8 mouse cellular contexts compared by ENCODE assay signal in genomic region chr2:30440211-30440700, GRCm38 (mm10). TPM values are rescaled to one million over a fixed set of nuclear protein-coding genes. Genes with fewer than 3 reads are reported as not detected.
A peak's percentile ranks its signal among the peaks of the same experiment; 100 is the strongest.
DNase-seq lines count a peak whose midpoint lies in the region; ATAC-seq and TF ChIP-seq lines count a peak whose summit lies in the region.

No protein-coding gene starts in this region.

- 0 out of 2 replicates have a peak overlapping the region, but pooled peaks have one; percentile 7 for H3K9ac ChIP-seq in forebrain, embryonic 12.5 days
- 0 out of 2 replicates have a peak overlapping the region, but pooled peaks have one; percentile 14 for H3K9ac ChIP-seq in kidney, embryonic 15.5 days

- H3K4me1 ChIP-seq in forebrain, embryonic 12.5 days, result peaks cover 42% of the 10 kb centered on the region
- peaks cover 67% of the 10 kb centered on the region for H3K4me1 ChIP-seq in kidney, embryonic 15.5 days

- 70% methylated on average over 3 of the region's 3 CpGs for WGBS in forebrain, embryonic 12.5 days
- WGBS in kidney, embryonic 15.5 days, result 46% methylated on average over 3 of the region's 3 CpGs

- no peak overlapping the region for H3ac ChIP-seq in myocyte (ENCODE audit: control insufficient read depth, insufficient read length)

- H3K4me3 ChIP-seq in forebrain, embryonic 12.5 days (replicated peaks), result no peak overlapping the region
- no peak overlapping the region for H3K4me3 ChIP-seq in kidney, embryonic 15.5 days (replicated peaks)
- no peak overlapping the region for H3K4me3 ChIP-seq in myocyte

- peaks cover 4% of the 10 kb centered on the region for H3K79me2 ChIP-seq in myocyte (ENCODE audit: control insufficient read depth, insufficient read depth)

- peak overlapping the region; percentile 98 for H3K27ac ChIP-seq in forebrain, embryonic 12.5 days
- peak overlapping the region; percentile 100 for H3K27ac ChIP-seq in kidney, embryonic 15.5 days

- ATAC-seq in forebrain, embryonic 12.5 days (ENCODE audit: low FRiP score), result no peak
- ATAC-seq in kidney, embryonic 15.5 days (replicated peaks; ENCODE audit: low FRiP score), result no peak
- ATAC-seq in granulocyte monocyte progenitor cell, adult 5-6 weeks (replicated peaks; ENCODE audit: poor library complexity, severe bottlenecking), result no peak

- no peaks in the 10 kb centered on the region for H3K9me3 ChIP-seq in forebrain, embryonic 12.5 days
- H3K9me3 ChIP-seq in kidney, embryonic 15.5 days (replicated peaks), result no peaks in the 10 kb centered on the region

- H3K4me2 ChIP-seq in forebrain, embryonic 12.5 days, result no peak overlapping the region
- no peak overlapping the region for H3K4me2 ChIP-seq in kidney, embryonic 15.5 days
- peak overlapping the region; percentile 99 for H3K4me2 ChIP-seq in myocyte (ENCODE audit: low read depth)

- no peaks in the 10 kb centered on the region for H3K27me3 ChIP-seq in forebrain, embryonic 12.5 days
- no peaks in the 10 kb centered on the region for H3K27me3 ChIP-seq in kidney, embryonic 15.5 days
- H3K27me3 ChIP-seq in myocyte (ENCODE audit: control insufficient read depth, insufficient read depth, insufficient read length), result no peaks in the 10 kb centered on the region

- peak; percentile 67 for DNase-seq in kidney, adult 8-10 months
- DNase-seq in kidney, adult 11 months, result no peak
- DNase-seq in spleen, postnatal 14 days (ENCODE audit: low spot score in 2 of 2), result no peak
- no peak for DNase-seq in c-Kit-positive CD71-positive TER-119-positive erythroid progenitor cells, embryonic 14.5 days (ENCODE audit: low spot score)

- H3K36me3 ChIP-seq in forebrain, embryonic 12.5 days (replicated peaks), result peaks cover 60% of the 10 kb centered on the region
- H3K36me3 ChIP-seq in kidney, embryonic 15.5 days, result peaks cover 61% of the 10 kb centered on the region
- peaks cover 5% of the 10 kb centered on the region for H3K36me3 ChIP-seq in myocyte (ENCODE audit: control insufficient read depth, insufficient read depth)

- no peak for TF ChIP-seq POLR2A in myocyte (IDR thresholded peaks at IDR 0.05; ENCODE audit: insufficient read length, low read depth)

TF ChIP-seq in myocyte, 11 proteins besides CTCF, POLR2A, EP300 and RAD21:
- TF ChIP-seq MYOG (IDR thresholded peaks at IDR 0.05; ENCODE audit: control insufficient read depth in 1 of 3, insufficient read depth in 1 of 3, insufficient read length in 2 of 3, low read depth in 2 of 3) (no peak), REST (IDR thresholded peaks at IDR 0.05; ENCODE audit: insufficient read depth, insufficient read length) (no peak), USF1 (IDR thresholded peaks at IDR 0.05; ENCODE audit: low read depth) (no peak), TCF3 (IDR thresholded peaks at IDR 0.05; ENCODE audit: insufficient read length, low read depth) (no peak), MAX (IDR thresholded peaks at IDR 0.05; ENCODE audit: low read depth) (no peak), CEBPB (IDR thresholded peaks at IDR 0.05; ENCODE audit: insufficient read depth, poor library complexity, severe bottlenecking) (no peak), SRF (IDR thresholded peaks at IDR 0.05; ENCODE audit: control insufficient read depth, insufficient read length, low read depth) (no peak), TCF12 (IDR thresholded peaks at IDR 0.05; ENCODE audit: insufficient read depth, poor library complexity, severe bottlenecking) (no peak), POLR2AphosphoS2 (IDR thresholded peaks at IDR 0.05; ENCODE audit: insufficient read length, low read depth) (no peak), MYOD1 (IDR thresholded peaks at IDR 0.05; ENCODE audit: control insufficient read depth in 1 of 3, insufficient read length in 2 of 3, low read depth in 2 of 3) (no peak), E2F4 (IDR thresholded peaks at IDR 0.05; ENCODE audit: insufficient read depth) (no peak)
TF ChIP-seq in myocyte: peak in this region for 0.

RNA-seq across cellular contexts. Expression of gene Ptpa, which starts 24.4 kb away (rescaled TPM):
- polyA plus RNA-seq in forebrain, embryonic 12.5 days (2016; fragmentation: Nextera tagmentation; extraction: Ambion mirVana), result 131 and 144 TPM in 2 replicates
- polyA plus RNA-seq in kidney, embryonic 15.5 days (2015; fragmentation: Nextera tagmentation; extraction: Ambion mirVana), result 162 and 175 TPM in 2 replicates
- 151 TPM for polyA plus RNA-seq in myocyte (2012; fragmentation: generic; extraction: Trizol)
- total RNA-seq in granulocyte monocyte progenitor cell, adult 5-6 weeks (2014; fragmentation: Nextera tagmentation), result 127 and 167 TPM in 2 replicates
- 58.5 and 61.0 TPM in 2 replicates for total RNA-seq in granulocyte monocyte progenitor cell, adult 5-6 weeks (2017)

RNA-seq across cellular contexts. Expression of gene Crat, which starts 24.6 kb away (rescaled TPM):
- polyA plus RNA-seq in forebrain, embryonic 12.5 days (2016; fragmentation: Nextera tagmentation; extraction: Ambion mirVana), result 22.5 and 23.0 TPM in 2 replicates
- 27.2 and 30.9 TPM in 2 replicates for polyA plus RNA-seq in kidney, embryonic 15.5 days (2015; fragmentation: Nextera tagmentation; extraction: Ambion mirVana)
- polyA plus RNA-seq in myocyte (2012; fragmentation: generic; extraction: Trizol), result 42.2 TPM
- total RNA-seq in granulocyte monocyte progenitor cell, adult 5-6 weeks (2014; fragmentation: Nextera tagmentation), result 18.1 and 35.3 TPM in 2 replicates
- total RNA-seq in granulocyte monocyte progenitor cell, adult 5-6 weeks (2017), result 7.1 and 14.7 TPM in 2 replicates

RNA-seq across cellular contexts. Expression of gene Ier5l, which starts 33.8 kb away (rescaled TPM):
- 2.3 and 2.7 TPM in 2 replicates for polyA plus RNA-seq in forebrain, embryonic 12.5 days (2016; fragmentation: Nextera tagmentation; extraction: Ambion mirVana)
- polyA plus RNA-seq in kidney, embryonic 15.5 days (2015; fragmentation: Nextera tagmentation; extraction: Ambion mirVana), result 3.3 and 3.5 TPM in 2 replicates
- 20.5 TPM for polyA plus RNA-seq in myocyte (2012; fragmentation: generic; extraction: Trizol)
- not detected in 2 replicates for total RNA-seq in granulocyte monocyte progenitor cell, adult 5-6 weeks (2014; fragmentation: Nextera tagmentation)
- 0.56 and 3.2 TPM in 2 replicates for total RNA-seq in granulocyte monocyte progenitor cell, adult 5-6 weeks (2017)

RNA-seq across cellular contexts. Expression of gene Dolpp1, which starts 48.2 kb away (rescaled TPM):
- polyA plus RNA-seq in forebrain, embryonic 12.5 days (2016; fragmentation: Nextera tagmentation; extraction: Ambion mirVana), result 51.4 and 52.3 TPM in 2 replicates
- 36.9 and 37.7 TPM in 2 replicates for polyA plus RNA-seq in kidney, embryonic 15.5 days (2015; fragmentation: Nextera tagmentation; extraction: Ambion mirVana)
- 15.7 TPM for polyA plus RNA-seq in myocyte (2012; fragmentation: generic; extraction: Trizol)
- 13.4 and 17.5 TPM in 2 replicates for total RNA-seq in granulocyte monocyte progenitor cell, adult 5-6 weeks (2014; fragmentation: Nextera tagmentation)
- 19.1 and 29.6 TPM in 2 replicates for total RNA-seq in granulocyte monocyte progenitor cell, adult 5-6 weeks (2017)

Comparison
In these comparisons a context has a peak if more than half of its experiments do, and no peak if none do; other contexts are left out.
1. DNase-seq: peak in kidney, adult 8-10 months (2 of 2); none in kidney, adult 11 months (single experiment), spleen, postnatal 14 days (0 of 2) and c-Kit-positive CD71-positive TER-119-positive erythroid progenitor cells, embryonic 14.5 days (single experiment).